Mouse (Mus musculus) adrenal gland, postnatal 36 days (tissue): ENCODE measurements at regions not wholly inside any gene's neighbourhood (a gene's known extent, or its start where the extent isn't known, plus 50 kb on each side); places are given as distances from the start of the nearest gene placed in this dataset.
A peak's percentile ranks its signal among the peaks of the same experiment; 100 is the strongest.

ENCODE experiments used
- DNase-seq, 2 experiments: peaks; one replicate each; pipeline ENCODE4 v3.0.0; 2021; ENCODE audit warnings: mixed read lengths in 1 of 2

- DNase-seq, result no peak
Measured at GRCm38 (mm10) chr8:118028061-118028850, 226.5 kb upstream of the Mphosph6 start.

- DNase-seq, result no peak
Measured at GRCm38 (mm10) chr8:118023451-118023850, 221.7 kb upstream of the Mphosph6 start.

- DNase-seq, result no peak
Measured at GRCm38 (mm10) chr8:118021978-118022377, 220.2 kb upstream of the Mphosph6 start.

GRCm38 (mm10) chr8:118017261-118017660, 215.5 kb upstream of the Mphosph6 start:
- no peak for DNase-seq

- no peak for DNase-seq
Measured at GRCm38 (mm10) chr8:118005186-118005585, 203.4 kb upstream of the Mphosph6 start.

- no peak for DNase-seq
Measured at GRCm38 (mm10) chr8:118004391-118004851, 202.7 kb upstream of the Mphosph6 start.

- DNase-seq, result no peak
Measured at GRCm38 (mm10) chr8:118001138-118001537, 199.4 kb upstream of the Mphosph6 start.

- DNase-seq, result no peak
Measured at GRCm38 (mm10) chr8:117991826-117992225, 190.1 kb upstream of the Mphosph6 start.

GRCm38 (mm10) chr8:117988781-117989180, 187.0 kb upstream of the Mphosph6 start:
- DNase-seq, result no peak

- DNase-seq, result no peak
Measured at GRCm38 (mm10) chr8:117968306-117968705, 166.6 kb upstream of the Mphosph6 start.

GRCm38 (mm10) chr8:117966556-117966955, 164.8 kb upstream of the Mphosph6 start:
- no peak for DNase-seq

GRCm38 (mm10) chr8:117963426-117963825, 161.7 kb upstream of the Mphosph6 start:
- no peak for DNase-seq

GRCm38 (mm10) chr8:117962666-117963065, 160.9 kb upstream of the Mphosph6 start:
- no peak for DNase-seq

GRCm38 (mm10) chr8:117959501-117959900, 157.8 kb upstream of the Mphosph6 start:
- DNase-seq, result no peak

- no peak for DNase-seq
Measured at GRCm38 (mm10) chr8:117958914-117959313, 157.2 kb upstream of the Mphosph6 start.

- DNase-seq, result no peak
Measured at GRCm38 (mm10) chr8:117951656-117952055, 149.9 kb upstream of the Mphosph6 start.

- no peak for DNase-seq
Measured at GRCm38 (mm10) chr8:117946540-117946939, 144.8 kb upstream of the Mphosph6 start.

GRCm38 (mm10) chr8:117934566-117935094, 132.9 kb upstream of the Mphosph6 start:
- DNase-seq, result no peak

- DNase-seq, result peak in 1 of 2 experiments; percentile 25
Measured at GRCm38 (mm10) chr8:117930687-117931086, 128.9 kb upstream of the Mphosph6 start.

GRCm38 (mm10) chr8:117929606-117930005, 127.9 kb upstream of the Mphosph6 start:
- no peak for DNase-seq

GRCm38 (mm10) chr8:117923296-117923695, 121.6 kb upstream of the Mphosph6 start:
- DNase-seq, result no peak

GRCm38 (mm10) chr8:117903052-117903451, 101.3 kb upstream of the Mphosph6 start:
- DNase-seq, result no peak

- DNase-seq, result no peak
Measured at GRCm38 (mm10) chr8:117899892-117900291, 98.1 kb upstream of the Mphosph6 start.

- DNase-seq, result peak; percentile 32 to 47
Measured at GRCm38 (mm10) chr8:117898015-117898414, 96.3 kb upstream of the Mphosph6 start.
